Mouse (Mus musculus) embryonic facial prominence, embryonic 12.5 days (tissue): ENCODE measurements at regions not wholly inside any gene's neighbourhood (a gene's known extent, or its start where the extent isn't known, plus 50 kb on each side); places are given as distances from the start of the nearest gene placed in this dataset.

Source experiments
- ATAC-seq: fragments of 200-750 bp; cut with Nextera tagmentation; 2 replicates; pipeline ENCODE4 v1.8.0; 2017; ENCODE audit not compliant: insufficient number of reproducible peaks, insufficient read depth, low FRiP score, low TSS enrichment
- H3K27ac ChIP-seq: fragments of 300-500 bp; sonication (generic); 2 replicates; pipeline ENCODE4 v1.5.1; 2016; ENCODE audit warnings: mild to moderate bottlenecking
- H3K27me3 ChIP-seq: fragments of 300-500 bp; sonication (generic); 2 replicates; pipeline ENCODE4 v1.6.1; 2016; ENCODE audit warnings: mild to moderate bottlenecking, moderate library complexity
- H3K36me3 ChIP-seq: fragments of 300-500 bp; sonication (generic); 2 replicates; pipeline ENCODE4 v1.6.1; 2016; ENCODE audit warnings: mild to moderate bottlenecking
- H3K4me1 ChIP-seq: fragments of 300-500 bp; sonication (generic); 2 replicates; pipeline ENCODE4 v1.6.1; 2016
- H3K4me2 ChIP-seq: fragments of 300-500 bp; sonication (generic); replicated peaks from 2 replicates; pipeline ENCODE4 v1.6.1; 2016; ENCODE audit warnings: mild to moderate bottlenecking, moderate library complexity
- H3K4me3 ChIP-seq: fragments of 300-500 bp; sonication (generic); 2 replicates; pipeline ENCODE4 v1.5.1; 2016; ENCODE audit warnings: mild to moderate bottlenecking
- H3K9ac ChIP-seq: fragments of 300-500 bp; sonication (generic); 2 replicates; pipeline ENCODE4 v1.6.1; 2016; ENCODE audit warnings: mild to moderate bottlenecking, moderate library complexity
- H3K9me3 ChIP-seq: fragments of 300-500 bp; sonication (generic); 2 replicates; pipeline ENCODE4 v1.6.1; 2016; ENCODE audit warnings: mild to moderate bottlenecking, moderate library complexity
- WGBS: fragments of 180-500 bp; shearing (Covaris S2); methylation state at CpG from one replicate; pipeline ENCODE4 v1.1.7; 2016; 5-methylcytosine and 5-hydroxymethylcytosine counted together

DNA sequence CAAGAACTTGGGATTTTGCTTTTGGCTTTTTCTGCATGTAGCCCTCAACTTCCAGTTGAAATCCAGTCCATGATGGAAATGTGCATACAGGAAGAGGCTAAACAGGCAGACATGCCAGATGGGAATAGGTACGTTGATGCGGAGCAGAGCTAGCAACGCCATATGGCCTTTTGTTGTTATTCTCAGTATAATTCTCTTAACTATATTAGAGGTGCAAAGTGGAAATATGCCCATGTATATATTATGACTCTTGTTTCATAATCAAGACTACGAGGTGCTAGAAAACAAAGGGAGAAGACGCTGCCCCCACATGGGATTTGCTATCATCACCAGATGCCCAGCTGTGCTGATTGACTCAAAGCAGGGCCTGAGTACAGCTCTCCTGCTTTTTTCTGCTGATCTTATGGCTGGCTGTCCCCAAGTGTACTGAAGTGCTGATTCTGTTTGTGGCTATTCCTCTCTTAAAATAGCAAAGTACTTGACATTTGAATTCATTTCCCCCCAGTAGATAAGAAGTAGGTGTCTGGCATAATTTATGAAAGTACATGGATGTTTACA, 159.7 kb upstream of the Tmtc4 start:
- H3K4me1 ChIP-seq, result no peaks in the 10 kb centered on the region
- no peak for ATAC-seq
- no peak overlapping the region for H3K27ac ChIP-seq
- H3K36me3 ChIP-seq, result no peaks in the 10 kb centered on the region
- no peaks in the 10 kb centered on the region for H3K9me3 ChIP-seq
- H3K4me3 ChIP-seq, result no peak overlapping the region
- WGBS, result 75% methylated on average over 5 of the region's 5 CpGs
- no peak overlapping the region for H3K9ac ChIP-seq
- H3K27me3 ChIP-seq, result no peaks in the 10 kb centered on the region
- H3K4me2 ChIP-seq, result no peak overlapping the region

DNA sequence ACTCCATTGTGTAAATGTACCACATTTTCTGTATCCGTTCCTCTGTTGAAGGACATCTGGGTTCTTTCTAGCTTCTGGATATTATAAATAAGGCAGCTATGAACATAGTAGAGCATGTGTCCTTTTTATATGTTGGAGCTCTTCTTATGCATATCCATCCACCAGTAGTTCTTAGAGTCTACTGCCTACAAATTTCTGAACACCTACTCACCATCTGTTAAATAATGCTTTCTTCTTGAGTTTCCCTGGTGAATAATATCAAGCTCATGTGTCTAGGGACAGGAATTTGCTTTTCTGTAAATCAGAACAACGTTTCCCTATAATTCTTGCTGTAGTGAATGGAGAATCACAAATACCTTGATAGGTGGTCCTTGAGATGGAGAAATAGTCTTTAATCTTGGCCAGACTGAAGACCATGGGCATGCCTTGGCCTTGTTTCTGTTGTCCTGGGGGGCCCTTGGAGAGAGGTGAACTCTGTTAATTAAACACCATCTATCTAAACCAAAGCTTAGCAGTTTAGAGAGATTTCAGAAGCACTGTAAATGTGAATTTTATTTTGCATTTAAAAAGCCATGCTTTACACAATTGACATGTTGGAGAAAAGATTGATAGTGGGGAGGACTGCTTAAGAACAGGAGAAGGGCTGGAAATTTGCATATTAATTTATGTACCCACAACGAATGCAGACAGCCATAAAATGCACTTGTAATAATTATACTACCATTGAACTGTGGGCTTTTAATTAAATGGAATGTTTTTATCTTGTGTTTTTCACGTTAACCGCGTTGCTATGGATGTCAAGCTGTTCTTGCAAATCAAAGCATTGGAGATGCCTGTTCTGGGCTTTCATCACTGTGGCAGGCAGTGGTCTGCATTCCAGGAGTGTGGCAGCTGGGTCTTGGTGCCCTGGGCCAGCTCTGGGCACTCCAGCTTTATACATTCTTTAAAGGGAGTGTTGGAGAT, 155.2 kb upstream of the Tmtc4 start:
- no peak for ATAC-seq
- WGBS, result 67% methylated on average over 6 of the region's 6 CpGs
- Histone ChIP-seq H3K4me2 (no peak overlapping the region), H3K4me1 (no peaks in the 10 kb centered on the region), H3K36me3 (no peaks in the 10 kb centered on the region), H3K27me3 (no peaks in the 10 kb centered on the region), H3K27ac (no peak overlapping the region), H3K9ac (no peak overlapping the region), H3K9me3 (no peaks in the 10 kb centered on the region), H3K4me3 (no peak overlapping the region)

DNA sequence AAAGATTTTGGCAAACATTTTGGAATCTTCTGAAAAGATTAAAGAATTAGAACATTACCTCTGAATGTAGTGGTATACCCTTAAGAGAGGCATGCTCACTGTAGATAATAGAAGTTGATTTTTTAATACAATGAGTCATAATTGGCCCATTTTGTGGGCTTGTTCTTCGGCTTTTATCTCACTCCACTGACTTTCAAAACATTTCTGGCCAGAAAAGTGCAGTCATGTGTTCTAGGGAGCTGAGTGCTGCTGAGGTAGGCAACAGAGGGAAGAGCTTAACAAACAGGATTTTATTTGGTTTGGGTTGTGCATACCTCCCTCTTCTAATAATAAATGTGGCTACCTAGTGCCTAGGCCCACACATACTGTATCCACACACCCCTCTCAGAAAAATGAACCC, 150.1 kb upstream of the Tmtc4 start:
- Histone ChIP-seq H3K4me2 (no peak overlapping the region), H3K9ac (no peak overlapping the region), H3K4me3 (no peak overlapping the region), H3K9me3 (no peaks in the 10 kb centered on the region), H3K27me3 (no peaks in the 10 kb centered on the region), H3K27ac (no peak overlapping the region), H3K36me3 (no peaks in the 10 kb centered on the region), H3K4me1 (no peaks in the 10 kb centered on the region)
- 36% methylated on average over 1 of the region's 1 CpGs for WGBS
- no peak for ATAC-seq

DNA sequence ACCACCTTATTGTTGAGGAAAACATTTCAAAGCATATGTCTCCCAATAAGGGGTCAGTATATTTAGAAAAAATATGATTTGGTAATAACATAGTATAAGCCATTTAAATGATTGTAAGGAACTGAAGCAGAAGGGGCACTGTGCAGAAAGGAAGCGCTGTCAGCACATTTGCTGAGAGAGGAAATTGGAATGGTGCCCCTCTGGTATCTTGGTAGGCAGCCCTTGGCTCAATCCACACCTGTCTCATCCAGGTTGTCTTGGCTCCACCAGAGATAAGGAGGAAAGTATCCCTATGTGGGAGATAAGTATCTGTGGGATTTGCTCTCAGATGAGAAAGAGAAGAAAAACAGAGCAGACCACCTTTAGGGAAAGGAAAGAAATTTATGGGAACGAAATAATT, 136.5 kb upstream of the Tmtc4 start:
- no peaks in the 10 kb centered on the region for H3K9me3 ChIP-seq
- H3K4me1 ChIP-seq, result no peaks in the 10 kb centered on the region
- H3K36me3 ChIP-seq, result no peaks in the 10 kb centered on the region
- H3K4me3 ChIP-seq, result no peak overlapping the region
- WGBS, result 81% methylated on average over 2 of the region's 2 CpGs
- no peak overlapping the region for H3K9ac ChIP-seq
- H3K27me3 ChIP-seq, result no peaks in the 10 kb centered on the region
- no peak overlapping the region for H3K27ac ChIP-seq
- ATAC-seq, result no peak
- no peak overlapping the region for H3K4me2 ChIP-seq

DNA sequence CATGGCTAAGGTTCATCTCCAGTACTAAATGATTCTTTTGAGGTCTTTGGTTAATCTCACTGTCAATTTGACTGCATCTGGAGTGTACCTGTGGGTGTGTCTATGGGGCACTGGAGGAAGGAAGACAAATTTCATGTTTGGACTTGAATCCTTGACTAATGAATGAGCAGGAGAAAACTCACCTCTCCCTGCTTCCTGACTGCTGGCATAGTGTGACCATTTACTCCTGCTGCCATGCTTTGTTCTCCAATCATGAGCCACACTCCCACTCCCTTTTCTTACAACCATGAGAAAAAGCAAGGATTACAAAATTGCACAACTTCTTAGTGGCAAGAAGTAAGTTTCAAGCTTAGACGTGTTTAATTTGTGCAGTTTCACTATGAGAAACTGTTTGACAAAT, 132.5 kb upstream of the Tmtc4 start:
- H3K4me1 ChIP-seq, result no peaks in the 10 kb centered on the region
- H3K27ac ChIP-seq, result no peak overlapping the region
- no peak overlapping the region for H3K4me2 ChIP-seq
- ATAC-seq, result no peak
- no peaks in the 10 kb centered on the region for H3K27me3 ChIP-seq
- no peaks in the 10 kb centered on the region for H3K9me3 ChIP-seq
- 76% methylated on average over 1 of the region's 1 CpGs for WGBS
- no peak overlapping the region for H3K9ac ChIP-seq
- H3K36me3 ChIP-seq, result no peaks in the 10 kb centered on the region
- H3K4me3 ChIP-seq, result no peak overlapping the region

DNA sequence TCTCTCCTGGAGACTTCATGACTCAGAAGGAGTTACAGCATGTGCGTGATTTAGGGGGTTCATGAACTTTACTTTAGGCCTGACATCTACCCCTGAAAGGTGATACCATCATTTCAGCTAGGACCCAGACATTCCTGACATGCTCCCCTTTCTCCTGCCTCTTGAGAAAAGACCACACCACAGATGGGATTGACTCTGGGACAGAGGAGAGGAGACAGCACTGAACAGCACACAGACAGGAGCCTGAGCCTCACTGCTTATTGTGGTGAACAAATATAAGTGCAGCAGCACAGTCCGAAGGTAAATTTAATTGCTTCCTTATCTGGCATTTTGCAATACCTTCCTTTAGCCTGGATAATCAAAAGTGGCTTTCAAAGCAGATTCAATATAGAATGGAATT, 126.7 kb upstream of the Tmtc4 start:
- Histone ChIP-seq H3K36me3 (no peaks in the 10 kb centered on the region), H3K4me3 (no peak overlapping the region), H3K27ac (no peak overlapping the region), H3K9ac (no peak overlapping the region), H3K9me3 (no peaks in the 10 kb centered on the region), H3K27me3 (no peaks in the 10 kb centered on the region), H3K4me1 (0 out of 2 replicates have a peak, but pooled peaks cover 4% of the 10 kb centered on the region), H3K4me2 (no peak overlapping the region)
- ATAC-seq, result no peak
- WGBS, result 49% methylated on average over 2 of the region's 2 CpGs

DNA sequence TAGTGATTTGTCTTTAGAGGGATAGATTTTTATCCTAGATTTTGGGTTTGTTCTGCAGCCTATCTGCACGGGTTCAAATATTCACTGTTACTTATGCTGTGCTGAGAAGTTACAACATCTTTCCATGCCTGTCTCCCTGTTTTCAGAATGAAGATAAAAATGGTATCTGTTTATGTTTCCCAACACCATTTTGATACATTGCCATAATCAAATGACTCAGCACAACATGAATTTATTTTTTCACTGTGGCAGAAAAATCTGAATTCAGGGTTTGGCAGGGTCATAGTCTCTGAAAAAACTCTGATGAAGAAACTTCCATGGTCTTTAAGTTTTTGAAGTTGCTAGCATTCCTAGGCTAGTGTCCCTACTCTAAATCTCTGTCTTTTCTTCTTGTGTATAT, 116.5 kb upstream of the Tmtc4 start:
- WGBS, result 76% methylated on average over 1 of the region's 1 CpGs
- Histone ChIP-seq H3K27me3 (no peaks in the 10 kb centered on the region), H3K4me1 (no peaks in the 10 kb centered on the region), H3K36me3 (no peaks in the 10 kb centered on the region), H3K9me3 (no peaks in the 10 kb centered on the region), H3K27ac (no peak overlapping the region), H3K4me2 (no peak overlapping the region), H3K9ac (no peak overlapping the region), H3K4me3 (no peak overlapping the region)
- no peak for ATAC-seq

DNA sequence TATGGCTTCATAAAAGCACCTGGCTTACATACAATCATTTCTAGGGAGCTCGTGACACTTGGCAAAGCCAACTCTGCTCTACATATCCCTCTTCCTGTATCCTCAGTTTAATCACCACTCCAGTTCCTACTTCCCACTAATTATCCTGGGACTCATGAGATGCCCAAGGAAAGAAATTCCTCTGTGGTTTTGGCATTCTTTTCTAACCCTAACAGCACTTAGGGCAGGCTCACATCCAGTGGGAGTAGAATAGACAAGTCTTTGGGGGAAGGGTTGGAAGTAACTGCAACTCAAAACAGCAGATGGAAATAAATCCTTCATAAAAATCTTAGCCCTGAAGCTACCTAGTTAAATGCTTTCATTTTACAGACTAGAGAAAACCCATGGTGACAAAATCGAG, 112.3 kb upstream of the Tmtc4 start:
- Histone ChIP-seq H3K36me3 (no peaks in the 10 kb centered on the region), H3K9ac (no peak overlapping the region), H3K4me3 (no peak overlapping the region), H3K9me3 (no peaks in the 10 kb centered on the region), H3K27me3 (no peaks in the 10 kb centered on the region), H3K4me2 (no peak overlapping the region), H3K27ac (no peak overlapping the region), H3K4me1 (no peaks in the 10 kb centered on the region)
- 81% methylated on average over 2 of the region's 2 CpGs for WGBS
- no peak for ATAC-seq

DNA sequence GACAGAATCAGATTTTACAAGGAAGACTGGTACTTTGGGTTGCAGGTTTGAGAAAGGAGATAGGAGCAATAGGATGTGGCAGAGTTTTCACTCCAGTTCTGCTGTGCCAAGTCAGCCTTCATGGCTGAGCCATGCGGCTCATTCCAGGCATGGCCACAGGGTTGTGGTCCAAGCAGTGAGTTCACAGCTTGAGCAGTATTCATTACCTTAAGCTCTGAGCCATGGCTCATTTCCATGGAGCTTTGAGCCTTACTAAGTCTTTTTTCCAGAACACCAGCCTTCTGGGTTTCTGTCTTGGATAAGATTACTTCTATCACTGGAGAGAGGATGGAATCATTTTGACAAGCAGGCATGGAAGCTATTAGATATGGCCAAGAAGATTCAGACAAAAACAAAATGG, 98.2 kb upstream of the Tmtc4 start:
- H3K9ac ChIP-seq, result no peak overlapping the region
- no peak overlapping the region for H3K4me2 ChIP-seq
- H3K4me1 ChIP-seq, result no peaks in the 10 kb centered on the region
- H3K27me3 ChIP-seq, result no peaks in the 10 kb centered on the region
- H3K9me3 ChIP-seq, result no peaks in the 10 kb centered on the region
- H3K27ac ChIP-seq, result no peak overlapping the region
- no peaks in the 10 kb centered on the region for H3K36me3 ChIP-seq
- H3K4me3 ChIP-seq, result no peak overlapping the region
- ATAC-seq, result no peak
- WGBS, result 86% methylated on average over 1 of the region's 1 CpGs

DNA sequence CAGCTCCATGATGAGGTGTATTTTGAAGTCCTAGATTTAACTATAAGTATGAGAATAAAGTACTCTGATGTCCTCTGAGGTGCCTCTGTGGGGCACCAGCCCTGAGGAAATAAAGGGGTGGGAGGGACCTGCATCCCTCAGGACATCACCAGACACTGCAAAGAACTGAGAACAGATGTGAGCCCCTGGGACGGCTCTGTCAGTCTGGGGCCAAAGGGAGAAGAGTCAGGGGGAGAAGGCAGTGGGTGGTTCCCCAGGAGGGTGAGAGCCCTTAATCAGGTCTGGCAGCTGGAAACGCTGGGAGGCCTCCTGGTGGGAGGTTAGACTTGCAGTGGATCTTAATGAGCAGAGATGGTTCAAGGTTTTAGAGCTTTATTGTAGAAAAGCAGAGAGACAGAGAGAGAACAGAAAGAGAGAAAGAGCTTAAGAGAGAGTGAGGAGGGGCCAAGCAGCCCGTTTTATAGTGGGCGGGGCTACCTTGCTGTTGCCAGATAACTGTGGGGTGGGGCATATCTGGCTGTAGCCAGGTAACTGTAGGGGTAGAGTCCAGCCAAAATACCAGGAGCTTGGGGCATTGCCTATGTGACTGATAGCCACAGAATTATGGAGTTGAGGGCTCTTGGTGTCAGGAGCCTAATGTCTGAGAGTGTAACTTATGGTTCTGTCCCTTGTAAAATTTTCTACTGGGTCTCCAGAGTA, 97.3 kb upstream of the Tmtc4 start:
- no peak overlapping the region for H3K27ac ChIP-seq
- H3K4me2 ChIP-seq, result no peak overlapping the region
- no peak overlapping the region for H3K4me3 ChIP-seq
- no peaks in the 10 kb centered on the region for H3K9me3 ChIP-seq
- H3K4me1 ChIP-seq, result no peaks in the 10 kb centered on the region
- no peak overlapping the region for H3K9ac ChIP-seq
- no peak for ATAC-seq
- H3K36me3 ChIP-seq, result no peaks in the 10 kb centered on the region
- 38% methylated on average over 4 of the region's 4 CpGs for WGBS
- no peaks in the 10 kb centered on the region for H3K27me3 ChIP-seq

DNA sequence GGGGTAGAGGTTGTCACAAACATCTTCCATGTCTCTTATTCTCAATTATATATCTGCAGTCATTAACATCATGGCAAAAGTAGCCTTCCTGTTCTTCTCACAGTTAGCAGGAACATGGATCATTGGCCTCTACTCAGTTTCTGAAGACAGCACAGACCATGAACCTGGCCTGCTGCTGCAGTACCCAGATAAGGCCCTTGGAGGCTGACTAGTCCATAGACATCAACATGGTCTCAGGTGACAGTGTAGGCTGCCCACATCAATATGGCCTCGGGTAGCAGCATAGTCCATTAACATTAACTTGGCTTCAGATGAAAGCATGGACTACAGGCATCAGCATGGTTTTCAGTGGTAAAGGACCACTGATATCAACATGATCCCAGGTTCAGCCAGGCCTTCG, 95.9 kb upstream of the Tmtc4 start:
- H3K9me3 ChIP-seq, result no peaks in the 10 kb centered on the region
- H3K9ac ChIP-seq, result no peak overlapping the region
- 88% methylated on average over 2 of the region's 2 CpGs for WGBS
- H3K36me3 ChIP-seq, result no peaks in the 10 kb centered on the region
- H3K4me2 ChIP-seq, result no peak overlapping the region
- H3K4me1 ChIP-seq, result no peaks in the 10 kb centered on the region
- no peaks in the 10 kb centered on the region for H3K27me3 ChIP-seq
- no peak overlapping the region for H3K4me3 ChIP-seq
- H3K27ac ChIP-seq, result no peak overlapping the region
- ATAC-seq, result no peak

DNA sequence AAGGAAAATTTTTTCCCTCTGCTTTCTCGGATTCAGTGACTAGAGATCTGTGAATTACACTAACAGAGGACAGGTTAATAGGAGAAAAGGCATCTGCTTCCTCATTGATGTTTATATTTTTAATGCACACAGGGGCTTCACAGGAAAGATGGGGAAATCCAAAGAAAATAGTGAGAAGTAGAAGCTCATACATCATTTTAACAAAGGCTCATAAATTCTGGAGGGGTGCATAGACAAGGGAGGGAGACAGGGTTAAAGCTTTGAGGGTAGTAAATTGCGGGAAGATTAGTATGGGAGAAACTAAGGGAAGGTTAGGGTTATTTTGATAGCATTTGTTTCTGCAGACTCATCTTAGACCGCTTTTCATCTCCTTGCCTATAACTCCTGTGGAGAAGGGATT, 95.0 kb upstream of the Tmtc4 start:
- Histone ChIP-seq H3K9me3 (no peaks in the 10 kb centered on the region), H3K27ac (no peak overlapping the region), H3K27me3 (no peaks in the 10 kb centered on the region), H3K4me2 (no peak overlapping the region), H3K36me3 (no peaks in the 10 kb centered on the region), H3K9ac (no peak overlapping the region), H3K4me3 (no peak overlapping the region), H3K4me1 (no peaks in the 10 kb centered on the region)
- ATAC-seq, result no peak
- 78% methylated on average over 3 of the region's 3 CpGs for WGBS
